Mouse (Mus musculus): ENCODE results near the gene Abcg1. TPM values are rescaled to one million over a fixed set of nuclear protein-coding genes. Genes with fewer than 3 reads are reported as not detected.

The Abcg1 gene
- polyA plus RNA-seq, 1 experiment from 2014 or later: 0.01 TPM

GRCm38 (mm10) chr17:31028821-31029370 lies 28.6 kb upstream of the Abcg1 start:
- ChIA-PET CTCF (no interaction called here), POLR2A (no interaction called here)

GRCm38 (mm10) chr17:31029407-31029806 lies 28.1 kb upstream of the Abcg1 start:
- CTCF ChIA-PET: no interaction called here
- H3K27me3 ChIP-seq: no peaks in the 10 kb centered on the region
- no peak for TF ChIP-seq CTCF (IDR thresholded peaks at IDR 0.05)
- POLR2A ChIA-PET: no interaction called here
- no peak for ATAC-seq
- in situ Hi-C loops (cut with MboI; ENCODE audit: low pct_unique_long_range_greater_than_20kb): no loop called here
- DNase-seq (ENCODE audit: low read depth, low spot score): no peak

More at GRCm38 (mm10) chr17:31028821-31029370, 28.6 kb upstream of the Abcg1 start:
- in situ Hi-C loops (cut with MboI; ENCODE audit: low pct_unique_long_range_greater_than_20kb): no loop called here
- DNase-seq (ENCODE audit: low read depth, low spot score) (no peak), ATAC-seq (no peak)
- no peaks in the 10 kb centered on the region for H3K27me3 ChIP-seq
- no peak for TF ChIP-seq CTCF (IDR thresholded peaks at IDR 0.05)

GRCm38 (mm10) chr17:31032341-31032740 lies 25.1 kb upstream of the Abcg1 start:
- ATAC-seq: no peak
- no peaks in the 10 kb centered on the region for H3K27me3 ChIP-seq
- no peak for DNase-seq (ENCODE audit: low read depth, low spot score)
- ChIA-PET POLR2A (no interaction called here), CTCF (interaction anchor here (0.9 kb wide), 1 partner anchor 304 kb away, joined by 3 read pairs; no protein-coding TSS in a partner anchor)
- TF ChIP-seq CTCF (IDR thresholded peaks at IDR 0.05): no peak
- in situ Hi-C loops (cut with MboI; ENCODE audit: low pct_unique_long_range_greater_than_20kb): no loop called here

GRCm38 (mm10) chr17:31033251-31033650 lies 24.2 kb upstream of the Abcg1 start:
- POLR2A ChIA-PET: interaction anchor here (0.6 kb wide), 1 partner anchor 230 kb away, joined by 4 read pairs; no protein-coding TSS in a partner anchor
- TF ChIP-seq CTCF (IDR thresholded peaks at IDR 0.05): no peak
- in situ Hi-C loops (cut with MboI; ENCODE audit: low pct_unique_long_range_greater_than_20kb): no loop called here
- no peaks in the 10 kb centered on the region for H3K27me3 ChIP-seq
- CTCF ChIA-PET: no interaction called here
- ATAC-seq (no peak), DNase-seq (ENCODE audit: low read depth, low spot score) (no peak)

GRCm38 (mm10) chr17:31034165-31034564 lies 23.3 kb upstream of the Abcg1 start:
- H3K27me3 ChIP-seq: no peaks in the 10 kb centered on the region
- in situ Hi-C loops (cut with MboI; ENCODE audit: low pct_unique_long_range_greater_than_20kb): no loop called here
- ATAC-seq (no peak), DNase-seq (ENCODE audit: low read depth, low spot score) (no peak)
- CTCF ChIA-PET: interaction anchor here (1.2 kb wide), 1 partner anchor 13 kb away, joined by 3 read pairs; no protein-coding TSS in a partner anchor
- TF ChIP-seq CTCF (IDR thresholded peaks at IDR 0.05): no peak
- POLR2A ChIA-PET: interaction anchor here (0.6 kb wide), 1 partner anchor 230 kb away, joined by 4 read pairs; no protein-coding TSS in a partner anchor

GRCm38 (mm10) chr17:31034674-31035356 lies 22.7 kb upstream of the Abcg1 start:
- in situ Hi-C loops (cut with MboI; ENCODE audit: low pct_unique_long_range_greater_than_20kb): no loop called here
- ATAC-seq: no peak
- POLR2A ChIA-PET: no interaction called here
- CTCF ChIA-PET: interaction anchor here (1.2 kb wide), 1 partner anchor 12 kb away, joined by 3 read pairs; no protein-coding TSS in a partner anchor
- no peaks in the 10 kb centered on the region for H3K27me3 ChIP-seq
- DNase-seq (ENCODE audit: low read depth, low spot score): no peak
- TF ChIP-seq CTCF (IDR thresholded peaks at IDR 0.05): no peak

GRCm38 (mm10) chr17:31036168-31036876 lies 21.2 kb upstream of the Abcg1 start:
- ATAC-seq: no peak
- DNase-seq (ENCODE audit: low read depth, low spot score): no peak
- no peak for TF ChIP-seq CTCF (IDR thresholded peaks at IDR 0.05)
- H3K27me3 ChIP-seq: no peaks in the 10 kb centered on the region
- CTCF ChIA-PET: no interaction called here
- POLR2A ChIA-PET: no interaction called here
- in situ Hi-C loops (cut with MboI; ENCODE audit: low pct_unique_long_range_greater_than_20kb): no loop called here

- no peak for TF ChIP-seq CTCF (IDR thresholded peaks at IDR 0.05)
- DNase-seq (ENCODE audit: low read depth, low spot score): no peak
- CTCF ChIA-PET: no interaction called here
- in situ Hi-C loops (cut with MboI; ENCODE audit: low pct_unique_long_range_greater_than_20kb): no loop called here
- ATAC-seq: no peak
- POLR2A ChIA-PET: no interaction called here
- no peaks in the 10 kb centered on the region for H3K27me3 ChIP-seq
These were observed 20.1 kb upstream of the Abcg1 start for GRCm38 (mm10) chr17:31037331-31037730.

GRCm38 (mm10) chr17:31038381-31038780 lies 19.1 kb upstream of the Abcg1 start:
- in situ Hi-C loops (cut with MboI; ENCODE audit: low pct_unique_long_range_greater_than_20kb): no loop called here
- DNase-seq (ENCODE audit: low read depth, low spot score) (no peak), ATAC-seq (no peak)
- no peak for TF ChIP-seq CTCF (IDR thresholded peaks at IDR 0.05)
- ChIA-PET POLR2A (no interaction called here), CTCF (no interaction called here)
- no peaks in the 10 kb centered on the region for H3K27me3 ChIP-seq

GRCm38 (mm10) chr17:31039626-31040025 lies 17.8 kb upstream of the Abcg1 start:
- no peak for TF ChIP-seq CTCF (IDR thresholded peaks at IDR 0.05)
- ChIA-PET CTCF (no interaction called here), POLR2A (no interaction called here)
- H3K27me3 ChIP-seq: peaks cover 4% of the 10 kb centered on the region
- ATAC-seq: no peak
- in situ Hi-C loops (cut with MboI; ENCODE audit: low pct_unique_long_range_greater_than_20kb): no loop called here
- DNase-seq (ENCODE audit: low read depth, low spot score): no peak

- ChIA-PET CTCF (no interaction called here), POLR2A (no interaction called here)
- in situ Hi-C loops (cut with MboI; ENCODE audit: low pct_unique_long_range_greater_than_20kb): no loop called here
- no peak for TF ChIP-seq CTCF (IDR thresholded peaks at IDR 0.05)
- ATAC-seq (no peak), DNase-seq (ENCODE audit: low read depth, low spot score) (no peak)
- peaks cover 6% of the 10 kb centered on the region for H3K27me3 ChIP-seq
These were observed 17.1 kb upstream of the Abcg1 start for GRCm38 (mm10) chr17:31040421-31040820.
